Mouse (Mus musculus): ENCODE measurements around the gene Alkbh5.

- TF ChIP-seq USF1 (IDR thresholded peaks at IDR 0.05; ENCODE audit: low read depth), result no peak
- TF ChIP-seq CTCF (IDR thresholded peaks at IDR 0.05; ENCODE audit: control insufficient read depth, insufficient read depth, insufficient read length), result no peak
- TF ChIP-seq MAX (IDR thresholded peaks at IDR 0.05), result no peak
- no peak for TF ChIP-seq MYOG (IDR thresholded peaks at IDR 0.05; ENCODE audit: control insufficient read depth, extremely low read depth, insufficient read length)
- TF ChIP-seq MYOD1 (IDR thresholded peaks at IDR 0.05; ENCODE audit: control insufficient read depth, insufficient read length, low read depth), result no peak
- no peak for TF ChIP-seq CEBPB (IDR thresholded peaks at IDR 0.05; ENCODE audit: low read depth)
Observed at GRCm38 (mm10) chr11:60495692-60496091, 40.5 kb upstream of the Alkbh5 start.
